Mouse (Mus musculus) brain, embryonic 14.5 days (tissue): ENCODE results near the gene Sgpp2. TPM values are rescaled to one million over a fixed set of nuclear protein-coding genes. Genes with fewer than 3 reads are reported as not detected.
A peak's percentile ranks its signal among the peaks of the same experiment; 100 is the strongest.

Experiments used
- DNase-seq: peaks from one replicate; pipeline ENCODE4 v3.0.0-alpha.2; 2011; ENCODE audit warnings: low read depth
- CTCF ChIP-seq: fragments of 200-500 bp; IDR thresholded peaks from 2 replicates; pipeline ENCODE4 v1.5.1; 2012; ENCODE audit warnings: inconsistent platforms, mild to moderate bottlenecking, moderate library complexity, borderline replicate concordance; ENCODE audit not compliant: insufficient read depth, insufficient read length; ENCODE audit errors: extremely low read depth
- POLR2A ChIP-seq: fragments of 200-500 bp; IDR thresholded peaks from 2 replicates; pipeline ENCODE4 v1.6.1; 2012; ENCODE audit warnings: mild to moderate bottlenecking, inconsistent platforms, borderline replicate concordance; ENCODE audit not compliant: poor library complexity, insufficient read depth, insufficient read length, severe bottlenecking; ENCODE audit errors: extremely low read depth
- polyA plus RNA-seq: library from polyadenylated mRNA; depleted of rRNA; stranded (reverse); fragments of >200 nt; gene quantifications from 2 replicates; pipeline ENCODE4 v1.2.3, GENCODE M21; 2012

The Sgpp2 gene
- polyA plus RNA-seq, 1 experiment: 1.4 TPM

DNA sequence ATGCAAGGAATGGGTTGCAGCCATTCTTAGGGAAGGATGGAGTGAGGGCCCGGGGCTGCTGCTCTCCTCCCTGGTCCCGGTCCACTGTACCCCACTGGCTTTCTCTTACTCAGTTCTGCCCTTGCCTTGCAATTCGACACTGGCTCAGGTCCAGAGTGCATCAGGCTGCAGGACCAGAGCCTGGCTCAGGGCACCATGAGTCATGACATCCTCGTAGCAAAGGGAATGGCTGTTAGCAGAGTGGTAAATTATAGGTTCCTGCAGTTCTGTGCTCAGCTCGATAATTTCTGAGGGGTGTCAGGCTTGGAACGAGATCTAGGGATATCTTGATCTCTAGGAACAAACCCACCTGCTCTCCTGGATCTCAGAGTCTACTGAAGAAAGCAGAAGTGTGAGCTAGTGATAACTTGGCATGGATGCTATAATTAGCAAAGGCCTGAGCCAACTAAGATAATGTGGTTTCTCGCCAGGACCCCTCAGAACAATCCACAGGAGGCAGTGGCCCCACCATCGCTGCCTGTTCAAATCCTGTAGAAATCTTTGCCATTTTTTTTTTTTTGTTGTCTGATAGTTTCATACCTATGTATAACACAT, 86.3 kb downstream of the Sgpp2 start:
- TF ChIP-seq POLR2A (no peak), CTCF (no peak)
- DNase-seq: no peak

GRCm38 (mm10) chr1:78399755-78400154, 89.6 kb downstream of the Sgpp2 start:
- no peak for DNase-seq
- TF ChIP-seq CTCF (no peak), POLR2A (no peak)

DNA sequence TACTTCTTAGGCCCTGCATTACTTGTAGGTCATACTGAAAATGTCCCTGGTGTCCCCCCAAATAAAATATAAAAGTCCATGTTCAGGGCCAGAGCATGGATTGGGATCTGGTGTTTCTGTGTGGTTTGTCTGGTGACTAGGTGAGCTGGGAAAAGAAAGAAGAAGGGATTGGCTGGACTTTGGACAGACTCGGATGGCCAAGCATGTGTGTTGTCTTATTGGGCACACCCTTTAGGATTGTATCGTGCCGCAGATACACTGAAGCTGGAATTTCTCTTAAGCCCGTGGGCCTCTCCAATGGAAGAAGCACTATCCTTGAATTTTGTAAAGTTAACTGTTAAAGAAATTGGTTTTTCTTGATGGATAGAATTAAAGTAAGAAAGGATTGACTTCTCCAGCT, 91.3 kb downstream of the Sgpp2 start:
- no peak for DNase-seq
- no peak for TF ChIP-seq CTCF
- no peak for TF ChIP-seq POLR2A

DNA sequence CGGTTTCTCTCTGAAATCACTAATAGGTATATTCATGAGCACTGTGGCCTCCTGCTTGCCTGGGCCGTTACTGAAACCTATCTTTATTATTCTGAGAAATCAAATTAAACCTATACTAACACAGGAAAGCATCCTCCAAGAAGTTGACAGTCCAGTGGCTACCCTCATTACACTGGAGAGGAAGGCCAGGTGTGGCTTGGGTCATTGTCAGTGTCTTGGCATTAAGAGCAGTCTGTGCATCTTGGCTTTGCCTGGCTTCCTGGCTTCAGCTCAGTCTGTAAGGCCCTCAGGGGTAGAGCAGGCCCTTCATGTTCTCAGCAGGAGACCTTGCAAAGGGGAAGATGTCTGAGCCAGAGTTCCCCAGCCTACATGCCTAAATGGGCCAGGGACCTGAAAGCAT, 99.3 kb downstream of the Sgpp2 start:
- no peak for TF ChIP-seq POLR2A
- TF ChIP-seq CTCF: no peak
- no peak for DNase-seq

GRCm38 (mm10) chr1:78412668-78413067, 102.5 kb downstream of the Sgpp2 start:
- no peak for DNase-seq
- TF ChIP-seq POLR2A: no peak
- TF ChIP-seq CTCF: no peak

- DNase-seq: no peak
- no peak for TF ChIP-seq CTCF
- TF ChIP-seq POLR2A: no peak
These were observed 104.3 kb downstream of the Sgpp2 start for GRCm38 (mm10) chr1:78414421-78414820.

GRCm38 (mm10) chr1:78417154-78417911, 107.2 kb downstream of the Sgpp2 start:
- no peak for TF ChIP-seq POLR2A
- DNase-seq: no peak

- peak; percentile 82 for DNase-seq
- TF ChIP-seq CTCF: peak; percentile 78
- no peak for TF ChIP-seq POLR2A
These were observed 109.4 kb downstream of the Sgpp2 start for GRCm38 (mm10) chr1:78419593-78419992.

DNA sequence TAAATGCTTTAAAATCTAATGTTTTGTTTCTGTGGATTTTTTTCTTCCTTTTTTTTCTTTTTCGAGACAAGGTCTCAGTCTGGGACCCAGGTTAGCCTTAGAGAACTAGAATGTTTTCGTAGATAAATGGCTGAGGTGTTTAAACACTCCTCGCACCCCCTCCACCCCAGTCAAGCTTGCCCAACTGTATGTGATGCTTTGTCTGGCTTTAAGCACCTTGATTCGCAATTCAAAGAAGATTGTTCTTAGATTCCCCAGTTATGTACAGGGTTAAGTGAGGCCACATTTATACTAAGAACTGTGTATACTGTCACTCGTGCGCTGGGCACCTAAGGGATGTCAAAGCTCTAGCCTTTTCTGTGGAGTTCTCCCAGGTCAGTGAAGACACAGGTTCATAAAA, 110.1 kb downstream of the Sgpp2 start:
- TF ChIP-seq POLR2A: no peak
- TF ChIP-seq CTCF: no peak
- no peak for DNase-seq

DNA sequence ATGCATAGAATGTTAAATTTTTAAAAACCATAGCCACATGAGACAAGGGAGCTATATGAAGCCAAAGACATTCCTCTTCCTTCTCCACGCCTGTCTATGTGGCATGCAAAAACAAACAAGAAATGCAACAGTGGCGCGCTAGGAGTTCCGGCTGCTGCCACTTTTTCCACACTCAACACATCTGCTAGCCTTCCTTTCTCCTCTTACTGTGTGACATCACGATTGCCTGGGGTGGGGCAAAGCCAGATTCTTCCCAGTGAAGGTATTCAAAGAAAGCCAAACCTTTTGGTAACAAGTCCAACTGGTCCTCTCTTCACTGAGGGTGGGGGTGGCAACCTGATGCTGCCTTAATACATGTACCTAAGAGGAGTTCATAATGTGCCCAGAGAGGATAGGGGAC, 111.6 kb downstream of the Sgpp2 start:
- TF ChIP-seq POLR2A (no peak), CTCF (no peak)
- no peak for DNase-seq

DNA sequence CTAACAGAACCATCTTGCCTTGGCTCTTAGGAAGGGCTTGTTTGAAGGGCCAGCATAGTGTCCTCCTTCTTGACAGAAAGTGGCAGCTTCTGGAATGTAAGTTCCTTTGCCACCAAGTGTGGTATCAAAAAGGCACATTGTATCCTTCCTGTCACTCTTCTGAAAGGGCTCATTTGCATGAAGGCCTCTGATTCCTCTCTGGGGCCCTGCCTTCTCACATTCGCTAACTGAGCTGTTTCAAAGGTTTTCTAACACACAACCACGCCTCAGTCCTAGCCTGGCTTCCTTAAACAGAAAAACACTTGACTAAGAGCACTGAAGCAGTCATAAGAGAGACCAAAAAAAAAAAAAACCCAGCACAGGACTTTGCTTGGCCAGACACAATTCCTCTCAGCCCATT, 112.4 kb downstream of the Sgpp2 start:
- TF ChIP-seq POLR2A: no peak
- DNase-seq: no peak

DNA sequence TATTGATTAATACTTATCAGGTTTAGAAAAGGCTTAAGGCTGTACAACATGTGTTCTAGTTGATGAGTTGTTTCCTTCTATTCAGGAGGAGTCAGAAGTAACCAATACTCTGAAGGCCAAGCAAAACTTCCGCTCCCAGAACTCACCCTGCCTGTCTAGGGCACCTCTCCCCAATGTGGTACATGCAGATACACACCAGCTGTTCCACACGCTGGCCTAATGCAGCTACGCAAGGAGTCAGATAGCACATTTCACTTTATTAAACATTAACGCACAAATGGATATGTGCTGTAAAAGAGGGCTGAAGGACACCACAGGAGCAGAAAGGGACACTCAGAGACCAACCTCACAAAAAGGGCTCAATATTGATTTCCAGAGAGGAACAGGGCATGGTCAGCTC, 114.7 kb downstream of the Sgpp2 start:
- DNase-seq: no peak
- no peak for TF ChIP-seq CTCF
- TF ChIP-seq POLR2A: no peak
